Mouse (Mus musculus) R1 (cell line): ENCODE data around the gene Diaph3.
A peak's percentile ranks its signal among the peaks of the same experiment; 100 is the strongest.

ENCODE experiments used
- DNase-seq: peaks from one replicate; pipeline ENCODE4 v3.0.0-alpha.2; 2018; ENCODE audit warnings: low read depth, low spot score

Gene Diaph3

DNA sequence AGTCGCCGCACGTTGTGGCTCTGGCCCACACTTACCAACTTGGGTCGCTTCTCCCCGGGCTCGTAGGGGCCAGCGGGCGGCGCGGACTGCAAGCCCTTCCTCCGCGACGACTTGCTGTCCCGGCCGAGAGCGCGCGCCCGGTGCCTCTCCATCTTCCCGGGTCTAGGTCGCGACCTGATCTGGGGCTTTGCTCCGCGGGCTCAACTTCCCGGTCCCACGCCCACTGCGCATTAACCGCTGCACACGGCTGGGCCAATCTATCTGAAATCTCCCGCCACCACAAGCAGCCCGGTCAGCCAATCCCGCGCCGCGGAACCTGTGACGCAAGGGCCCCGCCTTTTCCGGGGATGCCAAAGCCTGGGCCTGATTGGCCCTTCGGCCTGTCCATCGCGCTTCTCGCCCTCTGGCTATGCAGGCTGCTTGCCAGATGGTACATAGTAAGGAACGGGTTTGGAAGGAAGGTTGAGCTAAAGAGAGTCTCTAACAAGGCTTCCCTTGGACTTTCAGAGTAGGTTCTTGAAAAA is at the start of gene Diaph3:
Diaph3 (minus strand) TSS at position 273 of the 524 bp plus-strand sequence.
- peak; percentile 99 for DNase-seq

DNA sequence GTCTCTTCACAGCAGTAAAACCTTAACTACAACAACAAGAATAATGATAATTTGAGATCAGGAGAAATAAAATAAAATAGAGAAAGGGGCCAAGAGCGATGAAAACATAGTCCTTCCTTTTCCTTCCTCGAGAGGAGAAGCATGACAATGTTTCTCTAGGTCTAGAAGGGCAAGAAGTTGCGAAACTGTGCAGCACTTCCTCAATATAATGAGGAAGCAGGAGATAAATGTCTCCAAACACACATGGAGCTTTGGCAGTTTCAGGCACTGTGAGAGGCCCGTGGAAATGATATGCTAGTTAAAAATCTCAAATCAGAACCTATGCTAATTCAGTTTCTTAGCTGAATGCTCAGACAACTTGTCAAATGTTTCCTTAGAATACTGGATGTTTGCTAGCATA is 49.6 kb upstream of the Diaph3 start:
- no peak for DNase-seq

DNA sequence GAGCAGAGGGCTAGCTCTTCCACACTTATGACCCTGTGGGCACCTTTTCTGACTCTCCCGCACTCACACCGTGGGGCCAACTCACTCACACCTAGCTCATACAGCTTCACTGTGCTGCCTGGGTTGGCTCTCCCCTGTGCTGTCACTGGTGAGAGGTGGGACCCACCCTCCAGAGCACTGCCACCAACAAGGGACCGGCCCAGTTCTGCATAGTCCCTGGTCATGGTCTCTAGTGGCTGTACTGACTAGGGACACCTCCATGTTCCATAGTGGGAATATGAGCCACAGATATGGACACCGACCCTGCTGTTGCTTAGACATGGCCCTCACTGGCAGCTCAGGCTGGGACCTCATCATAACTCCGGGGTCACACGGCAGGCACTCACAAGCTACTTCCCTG is 30.5 kb upstream of the Diaph3 start:
- DNase-seq: no peak

DNA sequence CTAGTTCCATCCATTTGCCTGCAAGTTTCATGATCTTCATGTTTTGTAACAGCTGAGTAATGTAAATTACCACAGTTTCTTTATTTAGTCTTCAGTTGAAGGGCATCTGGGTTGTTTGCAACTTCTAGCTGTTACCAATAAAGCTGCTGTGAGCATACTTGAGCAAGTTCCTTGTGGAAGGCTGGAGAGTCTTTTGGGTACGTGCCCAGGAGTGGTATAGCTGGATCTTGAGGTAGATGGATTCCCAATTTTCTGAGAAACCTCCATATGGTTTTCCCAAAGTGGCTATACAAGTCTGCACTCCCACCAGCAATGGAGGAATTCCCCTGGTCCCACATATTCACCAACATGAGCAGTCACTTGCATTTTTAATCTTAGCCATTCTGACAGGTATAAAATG is 28.1 kb upstream of the Diaph3 start:
- no peak for DNase-seq

DNA sequence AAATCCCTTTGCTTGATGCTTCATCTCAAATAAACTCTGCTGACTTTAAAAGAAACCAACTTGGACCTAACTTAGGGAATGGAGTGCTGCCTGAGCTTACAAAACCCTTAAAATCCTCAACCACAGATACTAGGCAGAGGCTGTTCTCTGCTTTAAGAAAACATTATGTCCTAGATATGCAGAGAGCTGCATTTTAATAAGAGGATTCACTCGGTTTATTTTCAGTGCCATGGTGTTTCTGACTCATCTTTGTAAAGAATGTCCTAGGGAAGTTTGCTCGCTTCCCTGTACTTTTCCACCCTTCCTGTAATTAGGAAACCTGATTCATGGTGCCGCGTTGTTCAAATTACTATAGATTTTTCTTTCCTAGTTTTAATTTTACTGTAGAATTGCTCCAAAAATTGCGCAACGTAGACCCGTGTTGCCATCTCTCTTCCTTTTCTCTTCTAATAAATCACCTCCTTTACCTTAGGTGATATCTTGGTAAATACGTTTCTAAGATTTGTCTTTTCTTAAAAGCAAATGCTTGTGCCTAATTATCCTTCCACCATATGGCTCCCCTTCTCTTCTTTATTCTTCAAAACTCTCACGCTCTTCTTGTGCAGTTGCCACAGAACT is 14.7 kb upstream of the Diaph3 start:
- DNase-seq: no peak

DNA sequence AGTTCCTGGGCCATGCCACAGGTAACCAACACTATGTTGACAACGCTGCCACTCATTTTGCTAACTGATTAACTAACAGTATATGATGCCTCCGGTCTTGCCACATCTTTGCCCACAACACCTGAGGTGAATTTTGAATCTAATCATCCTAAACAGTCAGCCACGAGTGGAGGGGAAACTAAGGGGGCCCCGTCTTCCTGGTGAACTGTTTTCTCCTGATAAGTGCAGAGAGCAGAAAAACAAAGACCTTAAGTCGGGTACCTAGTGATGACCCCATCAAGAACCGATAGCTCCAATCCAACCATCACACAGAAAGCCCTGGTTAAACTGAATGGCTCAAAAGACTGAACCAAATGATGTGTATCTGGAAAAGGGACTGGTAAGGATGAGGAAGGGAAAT is 8.6 kb upstream of the Diaph3 start:
- DNase-seq: no peak

DNA sequence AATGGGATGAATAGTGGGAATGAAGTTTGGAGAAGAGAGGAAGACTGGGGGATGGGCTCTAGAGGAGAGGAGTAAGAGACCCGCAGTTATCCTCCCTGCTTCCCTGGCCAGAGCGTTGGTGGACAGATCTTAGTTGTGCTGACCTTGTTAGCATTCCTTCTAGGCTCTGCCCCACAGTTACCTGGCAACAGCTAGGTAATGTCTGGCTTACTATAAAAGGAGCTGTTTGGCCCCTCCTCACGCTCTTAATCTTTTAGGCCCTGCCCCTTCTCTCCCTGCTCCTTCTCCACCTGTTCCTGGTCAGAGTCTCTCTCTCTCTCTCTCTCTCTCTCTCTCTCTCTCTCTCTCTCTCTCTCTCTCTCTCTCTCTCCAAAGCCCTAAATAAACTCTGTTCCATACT is 5.7 kb upstream of the Diaph3 start:
- peak; percentile 61 for DNase-seq

DNA sequence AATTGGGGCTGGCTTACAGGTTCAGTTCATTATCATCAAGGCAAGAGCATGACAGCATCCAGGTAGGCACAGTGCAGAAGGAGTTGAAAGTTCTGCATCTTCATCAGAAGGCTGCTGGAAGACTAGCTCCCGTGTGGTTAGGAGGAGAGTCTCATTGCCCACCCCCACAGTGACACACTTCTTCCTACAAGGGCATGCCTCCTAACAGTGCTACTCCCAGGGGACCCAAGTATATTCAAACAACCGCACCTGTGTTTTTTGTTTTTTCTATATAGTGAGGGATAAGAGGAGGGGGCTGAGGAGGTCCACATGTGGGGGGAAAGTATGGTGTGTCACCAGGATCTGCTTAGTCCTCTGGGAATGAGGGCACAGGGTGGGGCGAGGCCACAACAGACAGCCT is 4.3 kb upstream of the Diaph3 start:
- DNase-seq: no peak

DNA sequence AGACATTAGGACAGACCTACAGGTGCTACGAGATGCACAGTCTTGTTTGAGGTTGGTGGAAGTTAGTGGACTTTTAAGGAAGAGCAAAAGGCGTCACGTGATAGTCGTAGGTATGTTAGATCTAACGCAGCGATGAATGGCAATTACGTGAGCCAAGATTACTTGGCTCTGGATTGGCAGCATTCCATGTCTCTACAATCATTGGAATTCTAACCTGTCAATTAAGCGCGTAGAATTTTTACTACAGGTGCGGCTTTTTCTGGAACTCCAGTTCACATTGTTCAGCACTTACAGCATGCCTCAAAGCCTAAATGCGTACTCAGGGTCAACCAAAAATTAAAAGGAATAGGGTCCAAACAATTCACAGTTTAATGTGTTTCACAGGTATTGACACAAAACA is 742 bp upstream of the Diaph3 start:
- DNase-seq: peak; percentile 71

DNA sequence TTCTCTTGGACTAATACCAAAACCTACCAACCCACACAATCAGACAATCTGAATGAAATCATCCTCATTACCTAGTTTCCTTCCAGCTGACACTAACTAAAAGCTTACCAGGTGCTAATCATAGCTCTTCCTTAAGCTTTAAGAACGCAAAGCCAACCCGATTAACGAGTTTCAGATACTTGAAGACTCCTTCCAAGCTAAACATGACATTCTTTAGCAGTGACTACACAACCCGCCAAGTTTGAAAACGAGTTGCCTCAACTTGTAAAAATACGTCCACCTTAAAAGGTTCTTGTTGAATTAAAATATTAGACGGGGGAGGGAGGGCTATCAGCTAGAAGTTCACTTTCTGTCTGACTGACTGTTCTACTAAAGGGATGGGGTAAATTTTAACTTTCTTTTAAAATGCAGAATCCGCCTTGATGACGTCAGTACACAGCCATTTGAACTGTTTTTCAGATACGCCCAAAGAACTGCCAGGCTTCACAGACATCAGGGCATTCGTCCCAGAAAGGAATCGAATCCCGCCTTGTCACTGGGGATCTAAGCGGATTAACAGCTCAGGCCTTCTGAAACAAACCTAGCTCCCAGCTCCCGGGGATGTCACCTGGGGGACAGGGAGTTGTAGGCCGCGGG is 590 bp downstream of the Diaph3 start:
- peak; percentile 78 for DNase-seq

DNA sequence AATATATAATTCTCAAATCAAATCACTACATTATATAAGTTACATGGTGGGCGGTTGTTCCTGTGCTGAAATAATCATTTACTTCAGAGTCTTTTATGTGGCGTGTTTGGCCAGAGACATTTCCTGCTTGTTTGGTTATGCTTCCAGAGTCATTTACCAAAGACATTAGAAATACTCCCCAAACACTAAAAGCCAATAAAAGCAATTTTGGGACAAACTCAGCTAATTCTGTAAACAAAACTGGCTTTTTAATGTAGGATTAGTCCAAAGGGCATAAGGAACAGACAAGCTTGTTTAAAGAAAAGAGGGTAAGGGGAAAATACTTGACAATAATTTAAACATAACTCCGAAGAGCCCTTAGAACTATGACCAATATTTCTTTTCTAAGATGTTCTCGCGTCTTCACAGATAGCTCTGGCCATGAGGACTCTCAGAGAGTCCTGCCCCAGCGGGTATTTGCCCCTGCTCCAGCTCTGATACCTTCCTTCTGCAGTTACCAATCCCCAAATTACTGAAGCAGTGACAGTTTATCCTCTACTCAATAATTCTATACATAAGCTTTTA is 14.9 kb downstream of the Diaph3 start:
- no peak for DNase-seq

DNA sequence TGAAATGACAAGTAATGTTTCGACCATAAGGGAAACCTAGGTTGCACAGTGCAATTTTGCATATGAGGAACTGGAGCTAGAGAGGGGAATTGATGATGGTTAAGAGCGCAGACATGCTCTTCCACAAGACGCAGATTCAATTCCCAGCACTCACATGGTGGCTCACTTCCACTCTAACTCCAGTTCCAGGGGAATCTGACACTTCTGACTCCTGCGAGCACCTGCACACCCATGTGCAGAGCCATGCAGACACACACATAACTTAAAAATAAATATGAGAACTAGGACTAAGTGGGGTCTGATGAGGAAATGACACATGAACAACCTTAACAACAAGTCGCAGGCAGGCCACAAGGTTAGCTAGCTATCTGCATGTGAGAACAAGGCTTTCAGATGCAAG is 15.5 kb downstream of the Diaph3 start:
- no peak for DNase-seq

DNA sequence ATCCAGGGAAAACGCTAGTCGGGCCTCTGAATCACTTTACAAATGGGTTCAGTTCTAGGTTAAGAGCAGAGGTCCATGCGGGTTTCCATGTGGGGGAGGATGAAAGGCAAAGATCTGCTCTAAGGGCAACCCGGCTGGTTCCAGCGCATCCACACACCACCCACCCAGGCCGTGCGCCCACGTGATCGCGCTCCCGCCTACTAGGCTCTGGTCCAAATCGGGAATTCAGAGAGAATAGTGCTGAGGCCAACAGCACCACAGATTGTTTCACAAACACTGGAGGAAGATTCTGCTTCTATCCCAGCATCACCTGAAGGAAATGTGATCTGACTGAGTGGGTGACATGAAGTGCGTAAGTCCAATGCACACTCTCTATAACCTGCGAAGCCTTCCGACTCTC is 17.9 kb downstream of the Diaph3 start:
- DNase-seq: peak; percentile 65

DNA sequence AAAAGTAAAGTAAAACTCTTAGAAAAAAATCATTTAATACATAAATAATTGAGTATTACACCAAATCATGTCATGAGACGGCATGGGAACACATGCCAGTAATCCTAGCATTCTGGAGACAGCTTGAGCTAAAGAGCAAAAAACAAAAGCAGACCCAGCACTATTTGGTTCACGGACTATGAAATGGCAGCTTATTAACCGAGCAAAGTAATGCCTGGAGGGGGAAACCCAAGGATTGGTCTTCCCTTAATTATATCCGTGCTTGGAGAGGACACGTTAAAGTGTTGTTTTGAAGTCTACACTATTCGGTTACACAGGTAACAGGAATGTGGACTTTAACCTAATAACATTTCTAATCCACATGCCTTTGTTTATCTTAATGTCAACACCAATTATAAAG is 19.2 kb downstream of the Diaph3 start:
- DNase-seq: no peak

DNA sequence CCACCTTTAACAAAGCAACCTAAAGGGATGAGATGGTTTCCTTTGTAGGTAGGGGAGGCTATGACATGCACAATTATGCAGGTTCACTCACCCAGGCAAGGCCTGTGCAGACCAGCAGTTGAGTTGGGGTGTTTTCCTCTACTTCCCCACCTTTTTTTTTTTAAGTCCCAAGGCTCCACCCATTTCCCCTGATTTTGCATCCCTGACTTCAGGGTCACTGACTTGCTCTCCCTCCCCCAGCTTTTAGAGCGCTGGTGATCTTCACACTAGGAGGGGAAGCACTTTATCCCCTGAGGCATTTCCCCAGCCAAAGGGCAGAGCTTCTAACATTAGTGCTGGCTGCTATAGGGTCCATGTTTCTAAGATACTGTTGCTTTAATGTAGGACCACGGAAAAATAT is 30.4 kb downstream of the Diaph3 start:
- DNase-seq: peak; percentile 89

DNA sequence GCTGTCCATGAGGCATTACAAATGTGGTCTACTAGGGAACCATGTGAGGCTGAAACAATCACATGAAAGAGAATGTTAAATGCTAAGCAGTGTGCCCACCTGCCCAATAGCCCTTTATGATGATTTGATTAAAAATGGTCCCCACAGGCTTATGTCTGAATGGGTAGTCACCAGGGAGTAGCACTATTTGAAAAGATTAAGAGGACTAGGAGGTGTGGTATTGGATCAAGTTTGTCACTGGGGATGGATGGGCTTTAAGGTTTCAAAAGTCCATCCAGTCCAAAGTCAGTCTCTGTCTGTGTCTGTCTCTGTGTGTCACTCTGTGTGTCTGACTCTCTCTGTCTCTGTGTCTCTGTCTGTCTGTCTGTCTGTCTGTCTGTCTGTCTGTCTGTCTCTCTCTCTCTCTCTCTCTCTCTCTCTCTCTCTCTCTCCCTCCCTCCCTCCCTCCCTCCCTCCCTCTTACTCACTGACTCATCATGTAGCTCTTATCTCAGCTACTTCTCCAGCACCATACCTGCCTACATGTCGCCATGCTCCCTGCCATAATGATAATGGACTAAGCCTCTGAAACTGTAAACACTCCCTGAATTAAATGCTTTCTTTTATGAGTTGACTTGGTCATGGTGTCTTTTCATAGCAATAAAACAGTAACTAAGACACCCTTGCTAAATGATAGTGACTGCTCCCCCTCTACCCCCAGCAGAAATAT is 41.5 kb downstream of the Diaph3 start:
- DNase-seq: no peak

DNA sequence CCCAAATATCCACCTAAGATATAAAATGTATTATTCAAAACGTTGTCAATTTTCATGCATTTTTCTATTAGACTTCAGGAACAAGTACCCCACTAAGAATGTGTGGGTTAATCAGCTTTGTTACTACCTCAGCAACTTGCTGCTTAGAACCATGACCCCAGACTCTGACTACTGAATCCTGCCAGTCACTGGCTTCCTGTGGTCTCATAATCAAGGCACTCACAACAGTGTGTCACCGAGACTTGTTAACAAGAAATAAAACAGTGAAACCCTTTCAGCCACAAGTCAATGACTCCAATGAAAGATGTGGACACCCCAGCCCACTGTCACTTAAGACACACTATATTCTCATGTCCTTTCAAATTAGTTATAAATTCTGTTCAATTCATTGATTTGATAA is 42.9 kb downstream of the Diaph3 start:
- no peak for DNase-seq

DNA sequence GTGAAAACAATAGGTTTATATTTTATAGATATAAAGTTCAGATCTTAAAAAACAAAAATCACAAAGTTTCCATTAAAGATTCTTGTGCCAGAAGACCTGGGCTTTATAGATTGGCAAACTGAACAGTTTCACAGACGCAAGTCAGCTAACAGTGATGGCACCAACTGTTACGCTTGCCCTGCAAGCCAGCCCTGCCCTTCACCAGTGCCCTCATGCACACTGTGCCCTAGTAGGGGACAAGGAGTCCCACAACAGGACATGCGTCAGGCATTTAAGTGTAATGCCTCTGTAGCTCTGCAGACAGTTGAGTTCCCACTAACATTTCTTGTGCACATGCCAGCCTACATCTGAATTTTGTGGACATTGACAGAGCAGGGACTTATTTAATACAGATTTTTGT is 49.5 kb downstream of the Diaph3 start:
- DNase-seq: no peak

DNA sequence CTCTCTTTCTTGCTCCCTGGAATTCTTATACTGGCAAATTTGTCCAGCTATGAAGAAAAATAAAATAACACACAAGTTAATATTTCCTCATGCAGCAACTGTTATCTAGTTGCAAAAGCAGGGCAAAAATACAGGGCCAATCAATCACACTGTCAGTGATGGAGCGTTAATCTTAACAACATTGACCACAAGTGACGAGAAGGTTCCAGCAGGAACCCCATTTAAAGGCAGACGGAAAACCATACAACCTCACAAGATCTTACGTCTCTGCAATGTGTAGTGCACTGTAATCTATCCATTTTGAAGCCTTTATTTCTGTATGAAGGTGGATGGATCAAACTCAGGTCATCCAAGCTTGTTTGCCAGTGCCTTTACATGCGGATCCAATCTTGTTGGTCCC is 49.9 kb downstream of the Diaph3 start:
- DNase-seq: no peak

DNA sequence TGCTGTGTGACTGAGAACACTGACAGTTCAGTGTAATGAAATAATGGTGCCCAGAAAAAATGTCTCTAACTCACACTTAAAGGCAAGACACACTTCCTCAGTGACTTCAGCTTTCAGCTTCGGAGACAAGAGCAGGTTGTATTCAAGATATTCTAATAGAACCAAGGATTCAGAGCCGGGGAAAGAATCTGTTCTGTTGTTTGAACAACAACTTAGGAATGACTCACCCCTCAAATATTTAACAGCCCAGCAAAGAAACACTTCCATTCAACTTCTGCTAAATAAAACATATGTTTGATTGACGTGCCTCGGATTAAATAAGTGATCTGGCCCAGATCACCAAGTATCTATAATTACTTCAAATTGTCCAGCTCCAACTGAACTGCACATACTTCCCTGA is 52.1 kb downstream of the Diaph3 start:
- peak; percentile 56 for DNase-seq

DNA sequence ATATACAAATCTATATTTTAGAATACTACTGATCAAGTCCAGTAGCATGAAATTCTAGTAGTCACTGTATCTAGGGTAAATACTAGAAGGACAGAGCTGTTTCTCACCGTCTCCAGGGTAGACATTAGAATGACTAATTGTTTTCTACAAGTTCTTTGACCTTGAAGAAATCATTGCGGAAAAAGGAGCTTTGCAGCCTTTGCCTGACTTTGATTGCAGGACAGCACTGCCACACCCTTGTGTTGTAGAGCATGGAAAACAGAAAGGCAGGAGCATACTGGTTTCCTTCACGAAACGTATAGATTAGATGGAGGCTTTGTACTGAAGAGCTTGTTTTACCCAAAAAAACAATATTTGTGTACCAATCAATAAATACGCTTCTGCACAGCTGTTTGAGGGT is 52.6 kb downstream of the Diaph3 start:
- DNase-seq: peak; percentile 92

DNA sequence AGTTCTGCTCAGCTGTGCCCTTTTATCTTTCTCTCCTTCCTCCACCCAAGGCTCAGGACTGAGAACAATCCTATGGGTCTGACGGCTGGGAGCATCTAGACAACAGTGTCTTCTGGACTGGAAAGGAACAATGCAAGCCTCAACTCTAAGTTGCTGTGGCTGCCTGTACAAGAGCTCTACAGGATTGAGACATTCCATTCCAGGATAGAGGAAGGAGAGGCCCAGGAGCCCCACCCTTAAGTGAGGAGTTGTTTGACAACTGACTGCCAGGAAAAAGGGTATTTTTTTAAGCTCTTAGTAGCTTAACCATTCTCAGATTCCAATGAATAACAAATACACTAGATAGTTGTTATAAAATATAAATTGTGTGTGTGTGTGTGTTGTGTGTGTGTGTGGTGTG is 53.0 kb downstream of the Diaph3 start:
- DNase-seq: peak; percentile 94

DNA sequence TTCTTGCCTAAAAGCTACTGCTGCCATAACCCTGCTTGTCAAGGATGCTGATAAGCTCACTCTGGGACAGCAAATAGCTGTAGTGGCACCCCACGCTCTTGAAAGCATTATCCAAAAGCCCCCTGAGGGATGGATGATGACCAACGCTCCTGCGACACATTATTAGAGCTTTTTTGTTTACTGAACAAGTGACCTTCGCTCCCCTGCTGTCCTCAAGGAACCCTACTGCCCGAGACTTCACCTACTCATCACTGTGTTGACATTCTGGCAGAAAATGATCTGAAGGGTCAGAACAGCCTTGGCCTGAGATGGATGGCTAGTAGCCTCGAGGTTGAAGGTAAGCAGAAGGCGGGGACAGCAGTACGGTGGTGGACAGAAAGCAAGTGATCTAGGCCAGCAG is 56.1 kb downstream of the Diaph3 start:
- DNase-seq: peak; percentile 21
